Mouse (Mus musculus): ENCODE data around the gene Cblb.
A peak's percentile ranks its signal among the peaks of the same experiment; 100 is the strongest.

The Cblb gene

DNA sequence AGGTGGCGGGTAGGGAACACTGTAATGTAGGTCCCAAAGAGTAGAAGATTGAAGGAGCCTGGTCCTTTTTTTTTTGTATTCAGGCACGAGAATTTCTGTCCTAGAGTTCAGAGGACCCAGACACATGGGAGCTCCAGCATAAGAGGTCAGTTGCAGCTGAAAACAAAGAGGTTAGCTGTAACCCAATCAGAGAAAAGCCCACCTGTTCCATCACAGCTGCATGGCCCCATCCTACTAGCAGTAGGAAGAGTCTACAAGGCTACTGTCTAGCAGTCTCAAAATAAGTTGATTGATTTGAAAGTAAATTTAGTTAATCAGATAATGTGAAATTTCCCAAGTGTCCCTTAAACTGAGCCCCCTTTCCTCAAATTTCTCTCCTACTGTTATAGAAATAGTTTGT, 40.3 kb downstream of the Cblb start:
- no peak for DNase-seq (ENCODE audit: low read depth, low spot score)

- DNase-seq (ENCODE audit: low read depth, low spot score), result no peak
Observed at GRCm38 (mm10) chr16:52071766-52072209, 40.8 kb downstream of the Cblb start.

DNA sequence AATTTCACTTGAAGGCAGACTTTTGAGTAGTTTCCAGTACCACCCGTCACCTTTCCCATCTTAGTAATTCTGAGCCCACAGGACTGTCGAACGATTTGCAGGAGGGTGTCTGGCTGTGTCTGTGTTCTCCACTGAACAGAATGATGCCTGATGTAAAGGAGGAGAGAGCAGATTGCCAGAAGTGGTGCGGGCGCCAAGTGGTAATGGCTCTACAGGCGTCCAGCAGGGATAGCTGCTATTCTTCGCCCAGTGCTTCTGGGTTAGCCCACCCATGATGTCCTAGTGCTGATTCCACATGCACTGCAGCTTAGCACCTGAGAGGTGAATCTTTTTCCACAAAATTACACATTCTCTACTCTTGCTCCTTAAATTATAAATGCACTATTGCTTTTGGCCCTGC, 45.6 kb downstream of the Cblb start:
- no peak for DNase-seq (ENCODE audit: low read depth, low spot score)

GRCm38 (mm10) chr16:52077901-52078300, 46.9 kb downstream of the Cblb start:
- DNase-seq (ENCODE audit: low read depth, low spot score), result no peak

- DNase-seq (ENCODE audit: low read depth, low spot score), result peak; percentile 63
Observed at GRCm38 (mm10) chr16:52078758-52079474, 47.9 kb downstream of the Cblb start.

GRCm38 (mm10) chr16:52079475-52079823, 48.4 kb downstream of the Cblb start:
- peak; percentile 9 for DNase-seq (ENCODE audit: low read depth, low spot score)

GRCm38 (mm10) chr16:52080619-52081395, 49.8 kb downstream of the Cblb start:
- no peak for DNase-seq (ENCODE audit: low read depth, low spot score)

DNA sequence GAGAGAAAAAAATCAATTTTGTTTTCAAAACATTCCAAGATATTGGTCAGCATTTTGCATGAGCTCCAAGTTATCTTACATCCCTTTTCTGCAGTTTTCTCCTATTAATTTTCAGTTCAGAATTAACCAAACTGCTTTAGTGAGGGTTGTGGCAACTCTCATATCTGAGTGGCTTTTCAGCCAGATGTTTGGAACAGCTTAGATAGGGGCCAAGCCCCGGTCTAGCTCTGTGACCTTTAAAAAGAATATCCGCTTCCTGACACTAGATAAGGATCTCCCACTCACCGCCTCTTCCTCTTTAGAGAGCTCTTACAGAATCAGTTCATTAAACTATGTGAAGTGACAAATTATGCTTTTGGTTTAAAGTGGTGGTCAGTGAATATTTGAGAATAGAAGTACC, 50.7 kb downstream of the Cblb start:
- no peak for DNase-seq (ENCODE audit: low read depth, low spot score)

- no peak for DNase-seq (ENCODE audit: low read depth, low spot score)
Observed at GRCm38 (mm10) chr16:52086793-52087450, 55.9 kb downstream of the Cblb start.

- DNase-seq (ENCODE audit: low read depth, low spot score), result no peak
Observed at GRCm38 (mm10) chr16:52089354-52089753, 58.3 kb downstream of the Cblb start.

DNA sequence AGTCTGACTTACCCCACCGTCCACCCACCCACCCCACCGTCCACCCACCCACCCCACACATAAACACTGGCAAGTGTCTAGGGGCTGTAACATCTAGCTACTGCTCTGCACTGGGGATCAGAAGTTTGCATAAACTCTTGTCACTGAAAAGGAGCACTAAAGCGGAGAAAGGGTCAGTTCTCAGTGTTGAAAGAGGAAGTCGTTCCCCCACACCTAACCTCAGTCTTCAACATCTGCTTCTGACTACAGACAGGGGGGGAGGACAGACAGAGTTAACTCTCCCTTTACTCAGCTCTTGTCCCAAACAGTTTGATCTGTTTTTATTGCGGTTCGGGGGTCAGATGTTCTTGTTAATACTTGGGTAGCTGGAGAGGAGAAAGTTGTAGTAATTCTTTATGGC, 59.9 kb downstream of the Cblb start:
- no peak for DNase-seq (ENCODE audit: low read depth, low spot score)

GRCm38 (mm10) chr16:52093325-52094253, 62.6 kb downstream of the Cblb start:
- DNase-seq (ENCODE audit: low read depth, low spot score), result peak; percentile 38

GRCm38 (mm10) chr16:52094735-52095459, 63.9 kb downstream of the Cblb start:
- peak; percentile 80 for DNase-seq (ENCODE audit: low read depth, low spot score)

GRCm38 (mm10) chr16:52095643-52096042, 64.6 kb downstream of the Cblb start:
- DNase-seq (ENCODE audit: low read depth, low spot score), result peak; percentile 93

GRCm38 (mm10) chr16:52100466-52100865, 69.4 kb downstream of the Cblb start:
- DNase-seq (ENCODE audit: low read depth, low spot score), result no peak

DNA sequence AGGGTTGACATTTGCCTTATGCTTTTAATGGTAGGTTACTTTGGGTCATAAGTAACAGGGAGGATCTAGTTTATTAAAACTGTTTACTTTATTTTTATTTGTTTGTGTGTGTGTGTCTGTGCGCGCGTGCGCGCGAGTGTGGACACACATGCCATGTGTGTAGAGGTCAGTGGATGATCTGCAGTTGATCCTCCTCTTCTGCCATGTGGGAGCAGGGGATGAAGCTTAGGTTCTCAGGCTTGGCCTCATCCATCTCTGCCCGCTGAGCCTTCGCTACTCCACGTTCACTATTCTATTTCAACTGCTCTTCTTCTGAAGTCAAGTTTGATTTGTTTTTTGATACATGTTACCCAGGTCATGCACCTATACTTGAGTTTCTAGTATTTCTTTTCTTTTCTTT, 73.6 kb downstream of the Cblb start:
- no peak for DNase-seq (ENCODE audit: low read depth, low spot score)

DNA sequence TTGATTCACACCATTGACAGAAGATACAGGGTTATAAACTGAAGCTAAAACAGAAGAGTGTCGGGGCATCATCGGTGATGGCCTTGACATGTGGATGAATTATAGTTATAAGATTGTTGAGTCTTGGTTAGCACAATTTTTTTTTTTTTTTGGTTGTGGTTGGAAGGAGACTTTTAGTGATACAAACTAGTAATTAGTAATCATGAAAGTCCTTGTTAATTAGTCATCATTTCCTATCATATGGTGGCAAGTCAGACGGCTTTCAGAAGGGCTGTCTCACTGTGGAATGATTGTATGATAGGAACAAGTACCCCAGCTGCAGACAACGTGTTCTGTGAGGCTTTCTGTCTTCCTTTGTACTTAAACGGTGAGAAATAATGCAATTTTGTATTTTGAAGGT, 76.8 kb downstream of the Cblb start:
- DNase-seq (ENCODE audit: low read depth, low spot score), result no peak

DNA sequence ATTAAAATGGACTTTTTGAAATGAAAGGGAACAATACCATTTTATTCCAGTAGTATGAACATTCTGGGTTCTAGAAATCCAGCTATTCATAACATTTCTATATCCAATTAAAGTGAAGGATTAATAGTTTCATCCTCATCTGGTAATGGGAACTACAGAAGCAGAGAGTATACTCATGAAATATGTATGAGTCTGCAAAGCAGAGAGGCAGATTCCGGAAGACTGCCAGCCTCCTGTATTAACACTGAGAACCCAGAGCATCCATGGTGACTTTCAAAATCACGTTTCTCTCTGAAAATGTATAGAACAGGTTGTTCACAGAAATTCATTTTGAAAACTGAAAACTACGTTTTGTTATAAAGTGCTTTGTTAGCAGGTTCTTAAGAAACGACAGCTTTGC, 83.4 kb downstream of the Cblb start:
- DNase-seq (ENCODE audit: low read depth, low spot score), result no peak

DNA sequence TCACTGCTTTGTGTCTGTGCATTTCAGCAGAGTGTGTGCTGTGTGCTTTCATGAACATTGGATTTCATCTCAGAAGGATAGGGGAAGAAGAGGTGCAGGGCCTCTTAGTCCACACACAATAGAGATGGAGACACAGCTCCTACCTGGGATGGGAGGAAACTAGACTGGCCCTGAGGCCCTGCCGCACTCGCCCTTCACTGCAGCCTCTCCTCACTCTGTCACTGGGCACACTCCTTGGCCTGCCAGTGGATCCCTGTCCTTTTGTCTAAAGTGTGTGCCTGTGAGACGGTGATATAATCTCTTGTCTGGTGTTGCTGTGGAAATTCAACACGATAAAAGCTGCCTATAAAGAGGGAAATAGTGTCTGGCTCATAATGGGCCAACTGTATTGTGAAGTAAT, 88.0 kb downstream of the Cblb start:
- DNase-seq (ENCODE audit: low read depth, low spot score), result no peak

GRCm38 (mm10) chr16:52124974-52125373, 93.9 kb downstream of the Cblb start:
- DNase-seq (ENCODE audit: low read depth, low spot score), result no peak

- no peak for DNase-seq (ENCODE audit: low read depth, low spot score)
Observed at GRCm38 (mm10) chr16:52125896-52126295, 94.9 kb downstream of the Cblb start.

Data from 3T3-L1 (cell line).